Mouse (Mus musculus) G1E (cell line): ENCODE results near the gene Narfl. TPM values are rescaled to one million over a fixed set of nuclear protein-coding genes. Genes with fewer than 3 reads are reported as not detected.

ENCODE experiments used
- ATAC-seq: 2 replicates; pipeline ENCODE4 v1.8.0; 2016; ENCODE audit warnings: mild to moderate bottlenecking; ENCODE audit not compliant: insufficient number of reproducible peaks, poor library complexity, low FRiP score, severe bottlenecking; ENCODE audit errors: extremely low read depth
- DNase-seq: peaks from one replicate; pipeline ENCODE4 v3.0.0; 2012; ENCODE audit warnings: low spot score
- H3K27me3 ChIP-seq: 2 replicates; pipeline ENCODE4 v1.6.1; 2012; ENCODE audit warnings: mild to moderate bottlenecking, low read length, inconsistent platforms; ENCODE audit not compliant: insufficient read depth
- H3K36me3 ChIP-seq: replicated peaks from 2 replicates; pipeline ENCODE3; 2012; ENCODE audit warnings: mild to moderate bottlenecking, inconsistent platforms
- H3K4me1 ChIP-seq: 2 replicates; pipeline ENCODE4 v1.6.1; 2012; ENCODE audit warnings: low read depth, low read length, inconsistent platforms, mixed read lengths; ENCODE audit not compliant: insufficient read depth
- H3K4me3 ChIP-seq: 2 replicates; pipeline ENCODE4 v1.5.1; 2012; ENCODE audit warnings: low read depth, mild to moderate bottlenecking, inconsistent platforms, low read length, moderate library complexity, mixed read lengths
- H3K9me3 ChIP-seq: replicated peaks from 2 replicates; pipeline ENCODE4 v1.6.1; 2012; ENCODE audit warnings: inconsistent platforms
- CTCF ChIP-seq: IDR thresholded peaks from 2 replicates; pipeline ENCODE4 v1.5.1; 2012; ENCODE audit warnings: low read depth, low read length, inconsistent platforms, mixed read lengths
- GATA1 ChIP-seq: IDR thresholded peaks from 2 replicates; pipeline ENCODE4 v1.6.1; 2012; ENCODE audit warnings: borderline replicate concordance, low read length, inconsistent platforms, mixed read lengths
- GATA2 ChIP-seq: IDR thresholded peaks from 2 replicates; pipeline ENCODE4 v1.6.1; 2012; ENCODE audit warnings: low read depth, low read length, inconsistent platforms, borderline replicate concordance
- POLR2AphosphoS5 ChIP-seq: IDR thresholded peaks from 2 replicates; pipeline ENCODE4 v1.6.1; 2012; ENCODE audit warnings: low read depth, low read length, inconsistent platforms; ENCODE audit not compliant: insufficient replicate concordance
- TAL1 ChIP-seq: conservative IDR thresholded peaks from 2 replicates; pipeline ENCODE4 v1.6.1; 2012; ENCODE audit warnings: low read depth, low read length, inconsistent platforms, mixed read lengths
- polyA plus RNA-seq: library from polyadenylated mRNA; stranded (reverse); fragments of >175 nt; gene quantifications from 2 replicates; pipeline ENCODE4 v1.2.3, GENCODE M21; 2012
- total RNA-seq, 2 experiments: library from RNA; stranded (forward) in 1 of 2; stranded (reverse) in 1 of 2; fragments of 200-1000 nt in 1 of 2; fragments of >200 nt in 1 of 2; fragmentation: Nextera tagmentation in 1 of 2; gene quantifications; 2 replicates each; pipeline ENCODE4 v1.2.3; 2014 to 2017

Narfl gene
- total and polyA plus RNA-seq, 3 experiments, result 17.6 to 28.4 (median 22.3) TPM

DNA sequence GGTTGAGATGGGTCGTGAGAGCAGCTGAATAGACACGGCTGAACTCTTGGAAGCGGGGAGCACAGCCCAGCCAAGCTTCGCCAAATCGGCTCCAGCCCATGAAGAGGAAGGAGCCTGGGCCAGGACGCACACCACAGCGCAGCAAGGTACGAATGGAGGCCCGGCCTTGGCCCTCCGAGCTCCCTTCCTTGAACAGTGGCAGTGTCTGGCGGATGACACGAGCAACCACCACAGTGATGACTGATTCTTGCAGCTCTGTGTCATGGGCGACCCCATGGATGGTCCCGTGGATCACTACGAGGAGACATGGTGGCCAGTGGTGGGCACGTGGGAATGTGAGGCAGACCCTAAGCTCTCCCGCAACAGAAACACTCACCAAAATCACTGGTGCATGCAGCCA is 21.4 kb downstream of the Narfl start:
- Histone ChIP-seq H3K27me3 (no peaks in the 10 kb centered on the region), H3K4me3 (peak overlapping the region; percentile 25; the same call in 1 of the 2 replicates), H3K4me1 (peaks cover 63% of the 10 kb centered on the region), H3K36me3 (peaks cover 46% of the 10 kb centered on the region), H3K9me3 (no peaks in the 10 kb centered on the region)
- DNase-seq (no peak), ATAC-seq (no peak)
- TF ChIP-seq GATA1, result no peak
- no peak for TF ChIP-seq CTCF
- no peak for TF ChIP-seq GATA2
- no peak for TF ChIP-seq POLR2AphosphoS5

DNA sequence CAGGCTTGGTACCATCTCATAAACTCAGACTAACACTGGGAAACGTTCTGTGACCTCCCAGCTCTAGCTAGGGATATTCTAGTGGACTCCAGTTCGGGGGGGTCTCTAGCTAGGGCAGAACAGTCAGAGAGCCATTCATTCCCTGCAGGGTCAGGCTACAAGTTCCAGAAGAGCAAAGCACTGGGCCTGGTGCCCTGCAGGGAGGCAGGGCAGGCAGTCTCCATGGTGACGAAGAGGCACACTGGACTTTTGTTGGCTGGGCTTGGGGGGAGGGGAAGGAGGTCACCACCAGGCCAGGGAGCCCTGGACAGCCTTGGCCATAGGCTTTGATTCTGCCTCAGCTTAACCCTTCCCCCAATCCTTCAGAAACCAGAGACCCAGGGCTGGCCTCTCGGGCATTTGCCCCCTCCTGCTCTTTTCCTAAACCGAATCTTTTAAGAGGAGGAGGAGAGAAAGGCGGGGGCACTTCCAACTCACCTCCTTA is 22.1 kb downstream of the Narfl start, which contains the start of gene AC134908.4:
AC134908.4 (minus strand) TSS at position 51 of the 484 bp plus-strand sequence.
- Histone ChIP-seq H3K4me3 (peak within 1 kb of the TSS; percentile 89), H3K9me3 (no peaks in the 10 kb centered on the region), H3K36me3 (peaks cover 39% of the 10 kb centered on the region), H3K4me1 (peaks cover 64% of the 10 kb centered on the region), H3K27me3 (no peaks in the 10 kb centered on the region)
- TF ChIP-seq GATA2, result no peak
- TF ChIP-seq POLR2AphosphoS5, result no peak
- no peak for TF ChIP-seq GATA1
- no peak for TF ChIP-seq CTCF
- TF ChIP-seq TAL1, result no peak
- ATAC-seq, result no peak
- DNase-seq, result no peak

GRCm38 (mm10) chr17:25796211-25796771 is 22.7 kb downstream of the Narfl start:
- H3K4me3 ChIP-seq, result peak overlapping the region; percentile 89
- no peak for ATAC-seq
- H3K27me3 ChIP-seq, result no peaks in the 10 kb centered on the region
- no peaks in the 10 kb centered on the region for H3K9me3 ChIP-seq
- H3K36me3 ChIP-seq, result peaks cover 34% of the 10 kb centered on the region
- H3K4me1 ChIP-seq, result peaks cover 61% of the 10 kb centered on the region
- TF ChIP-seq TAL1 (no peak), GATA2 (no peak), POLR2AphosphoS5 (no peak), CTCF (no peak), GATA1 (no peak)
- peak; percentile 32 for DNase-seq

DNA sequence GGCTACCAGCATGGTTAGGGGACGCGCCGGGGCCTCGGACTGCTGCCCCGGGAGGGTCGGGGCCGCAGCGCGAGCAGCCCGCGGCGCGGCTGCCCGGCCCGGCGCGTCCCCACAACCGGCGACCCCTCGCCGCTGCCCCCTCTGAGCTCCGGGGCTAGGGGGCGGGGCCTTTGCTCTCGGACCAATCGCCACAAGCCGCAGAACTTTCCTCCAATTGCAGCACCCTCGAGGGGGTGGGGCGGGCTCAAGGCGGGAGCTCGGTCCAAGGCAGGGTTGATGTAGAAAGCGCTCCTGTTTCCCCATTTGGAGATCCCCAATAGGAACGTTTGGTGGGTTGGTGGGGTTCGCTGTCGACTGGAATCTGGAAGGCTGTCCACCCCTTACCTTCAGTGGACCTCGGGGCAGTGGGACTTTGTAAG is 23.4 kb downstream of the Narfl start, which contains the start of gene Metrn:
Metrn (minus strand) TSS at position 186 of the 419 bp plus-strand sequence.
- Histone ChIP-seq H3K4me1 (peaks cover 58% of the 10 kb centered on the region), H3K9me3 (no peaks in the 10 kb centered on the region), H3K27me3 (no peaks in the 10 kb centered on the region), H3K4me3 (peak within 1 kb of the TSS; percentile 89), H3K36me3 (peaks cover 32% of the 10 kb centered on the region)
- TF ChIP-seq GATA2 (no peak), GATA1 (no peak), CTCF (no peak), TAL1 (no peak), POLR2AphosphoS5 (no peak)
- DNase-seq (peak; percentile 98), ATAC-seq (peak; percentile 83)

DNA sequence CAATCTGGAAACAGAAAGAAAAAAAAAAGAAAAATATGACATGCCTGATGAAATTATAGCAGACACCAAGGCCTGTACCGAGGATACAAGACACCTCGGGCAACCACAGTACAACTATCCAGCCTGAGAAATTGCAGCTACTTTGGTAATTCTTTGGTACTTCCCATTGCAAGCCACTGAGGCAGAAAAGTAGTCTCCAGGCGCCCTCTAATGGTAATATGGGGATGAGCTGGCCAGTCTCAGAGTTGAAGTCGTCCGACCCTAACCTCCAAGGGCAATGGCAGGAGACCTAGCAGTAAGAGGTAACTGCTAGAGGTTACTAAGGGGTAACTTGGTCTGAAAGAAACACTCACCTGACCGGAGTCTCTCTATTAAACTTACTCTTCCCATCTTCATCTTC is 27.5 kb downstream of the Narfl start:
- Histone ChIP-seq H3K4me1 (peaks cover 20% of the 10 kb centered on the region), H3K9me3 (no peaks in the 10 kb centered on the region), H3K4me3 (no peak overlapping the region), H3K36me3 (peaks cover 1% of the 10 kb centered on the region), H3K27me3 (peaks cover 7% of the 10 kb centered on the region; the same call in 1 of the 2 replicates)
- peak; percentile 74 for DNase-seq
- ATAC-seq, result peak; percentile 48; the same call in 1 of the 2 replicates
- TF ChIP-seq POLR2AphosphoS5 (no peak), CTCF (peak; percentile 56)

DNA sequence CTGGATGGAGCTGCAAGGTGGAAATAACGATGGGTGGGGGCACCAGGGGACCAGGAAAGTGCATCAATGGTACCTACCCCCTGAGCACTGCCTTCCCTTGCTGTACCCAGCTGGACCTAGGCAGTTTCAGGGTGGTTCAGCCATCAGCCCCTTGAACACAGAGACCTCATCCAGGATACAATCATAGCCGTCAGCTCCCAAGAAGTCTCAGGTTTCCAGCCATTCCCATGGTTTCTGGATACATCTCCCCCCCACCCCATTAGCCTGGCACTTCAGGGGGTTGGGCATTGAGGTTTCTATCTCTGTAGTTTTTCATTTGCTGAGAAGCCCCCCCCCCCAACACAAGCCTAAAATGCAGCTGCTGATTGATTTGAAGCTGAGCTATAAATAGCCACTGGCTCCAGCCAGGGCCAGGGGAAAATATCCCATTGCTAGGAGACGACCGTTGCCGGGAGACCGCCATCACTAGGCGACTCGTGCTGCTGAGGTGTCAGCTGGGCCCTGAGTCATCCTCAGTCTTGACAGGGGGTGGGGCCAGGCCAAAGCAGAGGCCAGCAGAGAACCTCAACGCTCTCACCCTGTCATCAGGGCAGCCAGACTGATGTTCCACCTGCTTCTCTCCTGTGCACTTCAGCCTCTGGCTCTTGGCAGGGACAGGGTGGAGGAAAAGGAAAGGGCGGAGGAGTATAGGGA is 29.4 kb downstream of the Narfl start:
- no peaks in the 10 kb centered on the region for H3K36me3 ChIP-seq
- peaks cover 7% of the 10 kb centered on the region; the same call in 1 of the 2 replicates for H3K27me3 ChIP-seq
- H3K4me1 ChIP-seq, result peaks cover 7% of the 10 kb centered on the region
- ATAC-seq (no peak), DNase-seq (no peak)
- H3K9me3 ChIP-seq, result no peaks in the 10 kb centered on the region
- H3K4me3 ChIP-seq, result no peak overlapping the region
- TF ChIP-seq GATA2, result no peak
- TF ChIP-seq TAL1, result no peak
- no peak for TF ChIP-seq CTCF
- no peak for TF ChIP-seq POLR2AphosphoS5
- no peak for TF ChIP-seq GATA1
